Mouse (Mus musculus): ENCODE measurements around the gene Ankrd60. TPM values are rescaled to one million over a fixed set of nuclear protein-coding genes. Genes with fewer than 3 reads are reported as not detected.

The Ankrd60 gene
- total and polyA plus RNA-seq, 2 experiments from 2014 or later = not detected

- no peaks in the 10 kb centered on the region for H3K9me3 ChIP-seq (ENCODE audit: low read length)
- 68% methylated on average over 15 of the region's 15 CpGs for WGBS
Observed at GRCm38 (mm10) chr2:173532711-173533462, 45.3 kb downstream of the Ankrd60 start.

DNA sequence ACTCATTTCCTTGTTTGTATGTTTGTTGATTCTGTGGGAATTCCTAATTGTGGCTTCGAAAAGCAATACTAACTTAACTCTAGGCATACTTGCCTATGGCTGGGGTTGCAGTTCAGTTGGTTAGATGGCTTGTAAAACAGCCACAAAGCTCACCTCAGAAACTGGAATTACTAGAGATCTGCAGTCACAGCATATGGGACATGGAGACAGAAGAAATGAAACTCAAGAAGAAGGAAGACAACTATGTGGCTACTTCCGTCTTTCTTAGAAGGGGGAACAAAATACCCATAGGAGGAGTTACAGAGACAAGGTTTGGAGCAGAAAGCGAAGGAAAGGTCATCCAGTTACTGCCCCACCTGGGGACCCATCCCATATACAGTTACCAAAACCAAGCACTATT, 49.7 kb downstream of the Ankrd60 start:
- no peak for ATAC-seq
- no peak overlapping the region for H3K4me3 ChIP-seq (ENCODE audit: low read length)
- H3K27ac ChIP-seq = no peak overlapping the region
- no peaks in the 10 kb centered on the region for H3K36me3 ChIP-seq (ENCODE audit: insufficient read depth, low read length)
- no peak overlapping the region for H3K9ac ChIP-seq (replicated peaks; ENCODE audit: low read length)
- H3K4me1 ChIP-seq (ENCODE audit: insufficient read depth, low read length) = 0 out of 2 replicates have a peak, but pooled peaks cover 4% of the 10 kb centered on the region
- no peak overlapping the region for H3K4me2 ChIP-seq (ENCODE audit: low read depth, low read length)
- no peak for TF ChIP-seq CTCF (IDR thresholded peaks at IDR 0.05; ENCODE audit: low read depth)
- 81% methylated on average over 3 of the region's 3 CpGs for WGBS
- DNase-seq (ENCODE audit: low spot score) = no peak
- no peaks in the 10 kb centered on the region for H3K9me3 ChIP-seq (ENCODE audit: low read length)
- H3K27me3 ChIP-seq (ENCODE audit: insufficient read depth, low read length) = no peaks in the 10 kb centered on the region

More at GRCm38 (mm10) chr2:173532711-173533462, 45.3 kb downstream of the Ankrd60 start:
- Histone ChIP-seq H3K9ac (replicated peaks; ENCODE audit: low read length) (no peak overlapping the region), H3K36me3 (ENCODE audit: insufficient read depth, low read length) (no peaks in the 10 kb centered on the region), H3K4me1 (ENCODE audit: insufficient read depth, low read length) (0 out of 2 replicates have a peak, but pooled peaks cover 4% of the 10 kb centered on the region), H3K27me3 (ENCODE audit: insufficient read depth, low read length) (no peaks in the 10 kb centered on the region), H3K4me3 (ENCODE audit: low read length) (no peak overlapping the region), H3K27ac (no peak overlapping the region), H3K4me2 (ENCODE audit: low read depth, low read length) (no peak overlapping the region)
- DNase-seq (ENCODE audit: low spot score) (no peak), ATAC-seq (no peak)
- TF ChIP-seq CTCF (IDR thresholded peaks at IDR 0.05; ENCODE audit: low read depth) = no peak

DNA sequence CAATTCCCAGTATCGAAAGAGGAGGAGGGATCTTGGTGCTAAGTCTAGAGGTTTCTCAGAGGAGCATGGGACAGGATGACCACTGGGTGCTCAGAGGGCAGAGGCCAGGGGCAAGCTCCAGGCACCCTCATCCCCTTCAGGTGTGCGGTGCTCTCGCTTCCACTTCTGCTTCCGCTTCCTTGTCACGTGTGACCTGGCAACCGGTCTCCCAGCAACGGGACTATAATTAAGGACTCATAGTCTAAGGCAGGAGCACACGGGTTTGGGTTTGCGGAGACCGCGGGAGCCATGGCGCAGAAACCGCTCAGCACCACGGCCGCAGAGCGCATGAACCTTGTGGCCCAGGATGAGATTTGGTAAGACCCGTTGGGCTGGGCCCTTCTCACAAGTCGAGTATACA, 55.8 kb downstream of the Ankrd60 start, which contains the start of gene 1700021F07Rik:
Gene 1700021F07Rik (plus strand): TSS at position 211 of the 400 bp plus-strand sequence.
- Histone ChIP-seq H3K9ac (replicated peaks; ENCODE audit: low read length) (no peak within 1 kb of the TSS), H3K4me3 (ENCODE audit: low read length) (no peak within 1 kb of the TSS), H3K9me3 (ENCODE audit: low read length) (no peaks in the 10 kb centered on the region), H3K4me1 (ENCODE audit: insufficient read depth, low read length) (no peaks in the 10 kb centered on the region), H3K27ac (no peak within 1 kb of the TSS), H3K36me3 (ENCODE audit: insufficient read depth, low read length) (no peaks in the 10 kb centered on the region), H3K27me3 (ENCODE audit: insufficient read depth, low read length) (no peaks in the 10 kb centered on the region), H3K4me2 (ENCODE audit: low read depth, low read length) (no peak within 1 kb of the TSS)
- 90% methylated on average over 18 of the region's 18 CpGs for WGBS
- no peak for TF ChIP-seq CTCF (IDR thresholded peaks at IDR 0.05; ENCODE audit: low read depth)
- ATAC-seq = no peak
- DNase-seq (ENCODE audit: low spot score) = no peak

Other genes starting within 250 kb of the Ankrd60 start
- not detected in 2 replicates for gene 1700021F07Rik, start 55.8 kb downstream of the Ankrd60 start, total RNA-seq (2014; rRNA removed)
- gene 1700021F07Rik, start 55.8 kb downstream of the Ankrd60 start, polyA plus RNA-seq (2015; fragmentation: Nextera tagmentation; extraction: Ambion mirVana) = not detected in 2 replicates
- gene Rab22a, start 81.4 kb upstream of the Ankrd60 start, total RNA-seq (2014; rRNA removed) = 14.0 and 22.2 TPM in 2 replicates
- 32.9 and 36.0 TPM in 2 replicates for gene Rab22a, start 81.4 kb upstream of the Ankrd60 start, polyA plus RNA-seq (2015; fragmentation: Nextera tagmentation; extraction: Ambion mirVana)
- not detected in 2 replicates for gene 1700010B08Rik, start 141.1 kb upstream of the Ankrd60 start, total RNA-seq (2014; rRNA removed)
- not detected in 2 replicates for gene 1700010B08Rik, start 141.1 kb upstream of the Ankrd60 start, polyA plus RNA-seq (2015; fragmentation: Nextera tagmentation; extraction: Ambion mirVana)
- 31.4 and 34.1 TPM in 2 replicates for gene Vapb, start 159.1 kb upstream of the Ankrd60 start, total RNA-seq (2014; rRNA removed)
- 15.8 and 18.8 TPM in 2 replicates for gene Vapb, start 159.1 kb upstream of the Ankrd60 start, polyA plus RNA-seq (2015; fragmentation: Nextera tagmentation; extraction: Ambion mirVana)

Data from hindbrain, postnatal 0 days (tissue).